Mouse (Mus musculus): ENCODE results near the gene Nhlh1. TPM values are rescaled to one million over a fixed set of nuclear protein-coding genes. Genes with fewer than 3 reads are reported as not detected.

Gene Nhlh1
- total RNA-seq (2017) = not detected in 2 replicates

GRCm38 (mm10) chr1:172057491-172057921 lies at the start of gene Nhlh1:
TSS of gene Nhlh1 (minus strand) at chr1:172057573.
- no peak for ATAC-seq (replicated peaks in 1 of 2; ENCODE audit: insufficient read depth in 1 of 2, low FRiP score in 2 of 2, low TSS enrichment in 1 of 2, low read depth in 1 of 2, poor library complexity in 2 of 2, severe bottlenecking in 2 of 2)

- ATAC-seq (replicated peaks in 1 of 2; ENCODE audit: insufficient read depth in 1 of 2, low FRiP score in 2 of 2, low TSS enrichment in 1 of 2, low read depth in 1 of 2, poor library complexity in 2 of 2, severe bottlenecking in 2 of 2) = no peak
These were observed 47.7 kb upstream of the Nhlh1 start for GRCm38 (mm10) chr1:172105101-172105500.

- ATAC-seq (replicated peaks in 1 of 2; ENCODE audit: insufficient read depth in 1 of 2, low FRiP score in 2 of 2, low TSS enrichment in 1 of 2, low read depth in 1 of 2, poor library complexity in 2 of 2, severe bottlenecking in 2 of 2) = no peak
These were observed 46.2 kb upstream of the Nhlh1 start for GRCm38 (mm10) chr1:172103619-172104018.

- no peak for ATAC-seq (replicated peaks in 1 of 2; ENCODE audit: insufficient read depth in 1 of 2, low FRiP score in 2 of 2, low TSS enrichment in 1 of 2, low read depth in 1 of 2, poor library complexity in 2 of 2, severe bottlenecking in 2 of 2)
These were observed 42.1 kb upstream of the Nhlh1 start for GRCm38 (mm10) chr1:172099325-172100033.

- no peak for ATAC-seq (replicated peaks in 1 of 2; ENCODE audit: insufficient read depth in 1 of 2, low FRiP score in 2 of 2, low TSS enrichment in 1 of 2, low read depth in 1 of 2, poor library complexity in 2 of 2, severe bottlenecking in 2 of 2)
These were observed 37.8 kb upstream of the Nhlh1 start for GRCm38 (mm10) chr1:172095202-172095601.

- no peak for ATAC-seq (replicated peaks in 1 of 2; ENCODE audit: insufficient read depth in 1 of 2, low FRiP score in 2 of 2, low TSS enrichment in 1 of 2, low read depth in 1 of 2, poor library complexity in 2 of 2, severe bottlenecking in 2 of 2)
These were observed 36.9 kb upstream of the Nhlh1 start for GRCm38 (mm10) chr1:172094295-172094694.

- ATAC-seq (replicated peaks in 1 of 2; ENCODE audit: insufficient read depth in 1 of 2, low FRiP score in 2 of 2, low TSS enrichment in 1 of 2, low read depth in 1 of 2, poor library complexity in 2 of 2, severe bottlenecking in 2 of 2) = no peak
These were observed 36.1 kb upstream of the Nhlh1 start for GRCm38 (mm10) chr1:172093522-172093921.

GRCm38 (mm10) chr1:172082899-172083445 lies 25.6 kb upstream of the Nhlh1 start:
- peak; percentile 29 to 67; a peak in 2 of 4 replicates for ATAC-seq (replicated peaks in 1 of 2; ENCODE audit: insufficient read depth in 1 of 2, low FRiP score in 2 of 2, low TSS enrichment in 1 of 2, low read depth in 1 of 2, poor library complexity in 2 of 2, severe bottlenecking in 2 of 2)

GRCm38 (mm10) chr1:172082101-172082898 lies 24.9 kb upstream of the Nhlh1 start, which contains the start of the genes Copa and Ncstn:
TSS of gene Copa (plus strand) at chr1:172082529.
TSS of gene Ncstn (minus strand) at chr1:172082795.
- peak; percentile 97 to 99 for ATAC-seq (replicated peaks in 1 of 2; ENCODE audit: insufficient read depth in 1 of 2, low FRiP score in 2 of 2, low TSS enrichment in 1 of 2, low read depth in 1 of 2, poor library complexity in 2 of 2, severe bottlenecking in 2 of 2)

GRCm38 (mm10) chr1:172077981-172078380 lies 20.6 kb upstream of the Nhlh1 start:
- ATAC-seq (replicated peaks in 1 of 2; ENCODE audit: insufficient read depth in 1 of 2, low FRiP score in 2 of 2, low TSS enrichment in 1 of 2, low read depth in 1 of 2, poor library complexity in 2 of 2, severe bottlenecking in 2 of 2) = no peak

- ATAC-seq (replicated peaks in 1 of 2; ENCODE audit: insufficient read depth in 1 of 2, low FRiP score in 2 of 2, low TSS enrichment in 1 of 2, low read depth in 1 of 2, poor library complexity in 2 of 2, severe bottlenecking in 2 of 2) = no peak
These were observed 15.2 kb upstream of the Nhlh1 start for GRCm38 (mm10) chr1:172072604-172073003.

GRCm38 (mm10) chr1:172071556-172071955 lies 14.2 kb upstream of the Nhlh1 start:
- ATAC-seq (replicated peaks in 1 of 2; ENCODE audit: insufficient read depth in 1 of 2, low FRiP score in 2 of 2, low TSS enrichment in 1 of 2, low read depth in 1 of 2, poor library complexity in 2 of 2, severe bottlenecking in 2 of 2) = no peak

- ATAC-seq (replicated peaks in 1 of 2; ENCODE audit: insufficient read depth in 1 of 2, low FRiP score in 2 of 2, low TSS enrichment in 1 of 2, low read depth in 1 of 2, poor library complexity in 2 of 2, severe bottlenecking in 2 of 2) = no peak
These were observed 12.9 kb upstream of the Nhlh1 start for GRCm38 (mm10) chr1:172070227-172070626.

- ATAC-seq (replicated peaks in 1 of 2; ENCODE audit: insufficient read depth in 1 of 2, low FRiP score in 2 of 2, low TSS enrichment in 1 of 2, low read depth in 1 of 2, poor library complexity in 2 of 2, severe bottlenecking in 2 of 2) = no peak; a peak in 1 of 4 replicates
These were observed 7.3 kb upstream of the Nhlh1 start for GRCm38 (mm10) chr1:172064613-172065141.

GRCm38 (mm10) chr1:172063291-172064023 lies 6.1 kb upstream of the Nhlh1 start:
- no peak for ATAC-seq (replicated peaks in 1 of 2; ENCODE audit: insufficient read depth in 1 of 2, low FRiP score in 2 of 2, low TSS enrichment in 1 of 2, low read depth in 1 of 2, poor library complexity in 2 of 2, severe bottlenecking in 2 of 2)

- no peak for ATAC-seq (replicated peaks in 1 of 2; ENCODE audit: insufficient read depth in 1 of 2, low FRiP score in 2 of 2, low TSS enrichment in 1 of 2, low read depth in 1 of 2, poor library complexity in 2 of 2, severe bottlenecking in 2 of 2)
These were observed 4.7 kb upstream of the Nhlh1 start for GRCm38 (mm10) chr1:172062101-172062500.

GRCm38 (mm10) chr1:172061217-172061616 lies 3.8 kb upstream of the Nhlh1 start:
- ATAC-seq (replicated peaks in 1 of 2; ENCODE audit: insufficient read depth in 1 of 2, low FRiP score in 2 of 2, low TSS enrichment in 1 of 2, low read depth in 1 of 2, poor library complexity in 2 of 2, severe bottlenecking in 2 of 2) = no peak

Measured in hematopoietic stem cell, adult 5-6 weeks (primary cell).